Mouse (Mus musculus): ENCODE data around the gene Mapk14. TPM values are rescaled to one million over a fixed set of nuclear protein-coding genes. Genes with fewer than 3 reads are reported as not detected.
A peak's percentile ranks its signal among the peaks of the same experiment; 100 is the strongest.

Gene Mapk14
- polyA plus RNA-seq, 1 experiment from 2014 or later: 47.2 TPM

GRCm38 (mm10) chr17:28777231-28778005 is 86.3 kb downstream of the Mapk14 start:
- no peak overlapping the region for H3K4me3 ChIP-seq (ENCODE audit: low read depth, low read length)
- no peak overlapping the region for H3K27ac ChIP-seq (ENCODE audit: low read depth, low read length)
- no peak overlapping the region for H3K4me2 ChIP-seq
- no peaks in the 10 kb centered on the region for H3K4me1 ChIP-seq (ENCODE audit: control insufficient read depth, insufficient read depth, low read length)
- H3K9me3 ChIP-seq (ENCODE audit: control insufficient read depth, low read length): no peaks in the 10 kb centered on the region
- no peak overlapping the region for H3K9ac ChIP-seq (ENCODE audit: low read length)
- ATAC-seq (ENCODE audit: low FRiP score) (no peak), DNase-seq (ENCODE audit: low spot score, missing footprints) (no peak)
- 88% methylated on average over 16 of the region's 16 CpGs for WGBS
- no peaks in the 10 kb centered on the region for H3K27me3 ChIP-seq (ENCODE audit: control insufficient read depth, insufficient read depth, low read length)
- no peaks in the 10 kb centered on the region for H3K36me3 ChIP-seq (ENCODE audit: control insufficient read depth, insufficient read depth, low read length)

GRCm38 (mm10) chr17:28779735-28780134 is 88.6 kb downstream of the Mapk14 start:
- Histone ChIP-seq H3K4me2 (no peak overlapping the region), H3K36me3 (ENCODE audit: control insufficient read depth, insufficient read depth, low read length) (no peaks in the 10 kb centered on the region), H3K27me3 (ENCODE audit: control insufficient read depth, insufficient read depth, low read length) (no peaks in the 10 kb centered on the region), H3K27ac (ENCODE audit: low read depth, low read length) (no peak overlapping the region), H3K4me1 (ENCODE audit: control insufficient read depth, insufficient read depth, low read length) (no peaks in the 10 kb centered on the region), H3K9me3 (ENCODE audit: control insufficient read depth, low read length) (no peaks in the 10 kb centered on the region), H3K4me3 (ENCODE audit: low read depth, low read length) (no peak overlapping the region), H3K9ac (ENCODE audit: low read length) (no peak overlapping the region)
- peak; percentile 4 for DNase-seq (ENCODE audit: low spot score, missing footprints)
- no peak for ATAC-seq (ENCODE audit: low FRiP score)
- 83% methylated on average over 3 of the region's 3 CpGs for WGBS

GRCm38 (mm10) chr17:28780836-28781235 is 89.7 kb downstream of the Mapk14 start:
- Histone ChIP-seq H3K9ac (ENCODE audit: low read length) (no peak overlapping the region), H3K27me3 (ENCODE audit: control insufficient read depth, insufficient read depth, low read length) (no peaks in the 10 kb centered on the region), H3K4me2 (no peak overlapping the region), H3K27ac (ENCODE audit: low read depth, low read length) (no peak overlapping the region), H3K4me3 (ENCODE audit: low read depth, low read length) (no peak overlapping the region), H3K4me1 (ENCODE audit: control insufficient read depth, insufficient read depth, low read length) (no peaks in the 10 kb centered on the region), H3K36me3 (ENCODE audit: control insufficient read depth, insufficient read depth, low read length) (no peaks in the 10 kb centered on the region), H3K9me3 (ENCODE audit: control insufficient read depth, low read length) (no peaks in the 10 kb centered on the region)
- ATAC-seq (ENCODE audit: low FRiP score) (no peak), DNase-seq (ENCODE audit: low spot score, missing footprints) (peak; percentile 64)
- 78% methylated on average over 3 of the region's 3 CpGs for WGBS

GRCm38 (mm10) chr17:28781290-28782045 is 90.3 kb downstream of the Mapk14 start:
- peak; percentile 68 for DNase-seq (ENCODE audit: low spot score, missing footprints)
- no peak for ATAC-seq (ENCODE audit: low FRiP score)
- no peaks in the 10 kb centered on the region for H3K27me3 ChIP-seq (ENCODE audit: control insufficient read depth, insufficient read depth, low read length)
- H3K9me3 ChIP-seq (ENCODE audit: control insufficient read depth, low read length): no peaks in the 10 kb centered on the region
- no peak overlapping the region for H3K9ac ChIP-seq (ENCODE audit: low read length)
- H3K4me1 ChIP-seq (ENCODE audit: control insufficient read depth, insufficient read depth, low read length): no peaks in the 10 kb centered on the region
- 56% methylated on average over 9 of the region's 9 CpGs for WGBS
- no peak overlapping the region for H3K4me2 ChIP-seq
- no peak overlapping the region for H3K27ac ChIP-seq (ENCODE audit: low read depth, low read length)
- no peaks in the 10 kb centered on the region for H3K36me3 ChIP-seq (ENCODE audit: control insufficient read depth, insufficient read depth, low read length)
- H3K4me3 ChIP-seq (ENCODE audit: low read depth, low read length): no peak overlapping the region

- Histone ChIP-seq H3K4me2 (no peak overlapping the region), H3K4me3 (ENCODE audit: low read depth, low read length) (no peak overlapping the region), H3K9ac (ENCODE audit: low read length) (no peak overlapping the region), H3K9me3 (ENCODE audit: control insufficient read depth, low read length) (no peaks in the 10 kb centered on the region), H3K4me1 (ENCODE audit: control insufficient read depth, insufficient read depth, low read length) (no peaks in the 10 kb centered on the region), H3K36me3 (ENCODE audit: control insufficient read depth, insufficient read depth, low read length) (no peaks in the 10 kb centered on the region), H3K27me3 (ENCODE audit: control insufficient read depth, insufficient read depth, low read length) (no peaks in the 10 kb centered on the region), H3K27ac (ENCODE audit: low read depth, low read length) (no peak overlapping the region)
- no peak for ATAC-seq (ENCODE audit: low FRiP score)
- DNase-seq (ENCODE audit: low spot score, missing footprints): no peak
- 87% methylated on average over 3 of the region's 3 CpGs for WGBS
These were observed 93.9 kb downstream of the Mapk14 start for GRCm38 (mm10) chr17:28785036-28785435.

- no peak overlapping the region for H3K4me3 ChIP-seq (ENCODE audit: low read depth, low read length)
- ATAC-seq (ENCODE audit: low FRiP score) (no peak), DNase-seq (ENCODE audit: low spot score, missing footprints) (peak; percentile 54)
- H3K27me3 ChIP-seq (ENCODE audit: control insufficient read depth, insufficient read depth, low read length): no peaks in the 10 kb centered on the region
- 96% methylated on average over 12 of the region's 12 CpGs for WGBS
- no peaks in the 10 kb centered on the region for H3K4me1 ChIP-seq (ENCODE audit: control insufficient read depth, insufficient read depth, low read length)
- H3K36me3 ChIP-seq (ENCODE audit: control insufficient read depth, insufficient read depth, low read length): no peaks in the 10 kb centered on the region
- H3K4me2 ChIP-seq: no peak overlapping the region
- no peak overlapping the region for H3K9ac ChIP-seq (ENCODE audit: low read length)
- no peak overlapping the region for H3K27ac ChIP-seq (ENCODE audit: low read depth, low read length)
- no peaks in the 10 kb centered on the region for H3K9me3 ChIP-seq (ENCODE audit: control insufficient read depth, low read length)
These were observed 96.4 kb downstream of the Mapk14 start for GRCm38 (mm10) chr17:28787507-28787906.

- Histone ChIP-seq H3K4me3 (ENCODE audit: low read depth, low read length) (no peak overlapping the region), H3K4me1 (ENCODE audit: control insufficient read depth, insufficient read depth, low read length) (peaks cover 14% of the 10 kb centered on the region), H3K9me3 (ENCODE audit: control insufficient read depth, low read length) (no peaks in the 10 kb centered on the region; the same call in 1 of the 2 replicates), H3K4me2 (no peak overlapping the region), H3K36me3 (ENCODE audit: control insufficient read depth, insufficient read depth, low read length) (no peaks in the 10 kb centered on the region), H3K9ac (ENCODE audit: low read length) (no peak overlapping the region), H3K27me3 (ENCODE audit: control insufficient read depth, insufficient read depth, low read length) (no peaks in the 10 kb centered on the region), H3K27ac (ENCODE audit: low read depth, low read length) (no peak overlapping the region)
- ATAC-seq (ENCODE audit: low FRiP score) (no peak), DNase-seq (ENCODE audit: low spot score, missing footprints) (no peak)
- 91% methylated on average over 4 of the region's 4 CpGs for WGBS
These were observed 105.9 kb downstream of the Mapk14 start for GRCm38 (mm10) chr17:28797031-28797430.

Data from midbrain, embryonic 11.5 days (tissue).